Mouse (Mus musculus): ENCODE measurements at regions not wholly inside any gene's neighbourhood (a gene's known extent, or its start where the extent isn't known, plus 50 kb on each side); places are given as distances from the start of the nearest gene placed in this dataset. TPM values are rescaled to one million over a fixed set of nuclear protein-coding genes. Genes with fewer than 3 reads are reported as not detected.

DNA sequence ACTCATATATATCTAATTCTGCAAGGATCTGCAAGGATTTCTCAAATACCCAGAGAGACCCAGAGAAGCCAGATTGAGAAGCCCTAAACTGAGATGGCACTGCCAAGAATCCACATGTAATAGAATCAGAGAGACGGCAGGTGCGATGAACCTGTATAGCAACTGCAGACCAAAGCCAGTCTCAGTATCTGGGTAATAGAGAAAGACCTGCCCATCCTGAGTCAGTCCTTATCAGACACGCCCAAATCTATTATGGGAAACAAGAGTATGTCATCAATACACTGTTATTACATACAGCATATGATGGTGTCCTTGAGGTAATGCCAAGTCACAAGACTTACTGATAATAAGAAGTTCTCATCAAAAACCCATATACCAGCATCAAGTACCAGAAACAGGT is 52.8 kb upstream of the Klf3 start:
- no peak for ATAC-seq
- 93% methylated on average over 3 of the region's 3 CpGs for WGBS

DNA sequence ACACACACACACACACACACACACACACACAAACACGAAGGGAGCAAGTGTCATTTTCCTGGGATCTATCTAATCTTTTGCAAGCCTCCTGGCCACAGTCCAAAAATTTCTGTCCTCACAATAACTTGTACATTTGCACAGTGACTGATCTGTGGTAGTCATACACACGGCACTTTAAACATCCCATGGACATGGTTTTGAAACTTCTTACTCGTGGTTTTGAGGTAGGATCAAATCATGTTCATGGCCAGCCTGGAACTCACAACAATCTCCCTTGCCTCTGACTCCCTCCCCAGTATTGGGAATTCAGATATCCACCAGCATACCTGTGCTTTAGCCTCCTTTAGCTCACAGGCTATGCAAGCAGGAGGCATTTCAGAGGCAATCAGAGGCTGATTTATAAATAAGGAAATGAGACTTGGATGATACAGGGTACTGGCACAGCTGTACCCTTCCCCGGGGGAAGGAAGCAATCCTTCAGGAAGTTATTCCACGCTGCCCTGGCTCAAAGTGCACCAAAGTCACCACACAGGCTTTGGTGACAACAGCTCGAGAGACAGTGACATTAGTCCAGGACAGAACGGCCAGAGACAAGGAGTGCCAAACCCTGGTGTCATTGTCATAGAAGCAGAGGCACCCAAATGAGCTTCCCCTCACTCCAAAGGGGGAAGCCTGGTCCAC is 52.1 kb upstream of the Klf3 start:
- Histone ChIP-seq H3K4me3 (ENCODE audit: low read depth, low read length) (no peak overlapping the region), H3K36me3 (ENCODE audit: control insufficient read depth, insufficient read depth, low read length) (no peaks in the 10 kb centered on the region), H3K4me1 (ENCODE audit: control insufficient read depth, insufficient read depth, low read length) (no peaks in the 10 kb centered on the region), H3K27me3 (ENCODE audit: control insufficient read depth, insufficient read depth, low read depth, low read length) (no peaks in the 10 kb centered on the region; the same call in 1 of the 2 replicates), H3K4me2 (ENCODE audit: low read length) (no peak overlapping the region), H3K27ac (ENCODE audit: low read length) (no peak overlapping the region), H3K9me3 (replicated peaks; ENCODE audit: control insufficient read depth, low read length, poor library complexity, severe bottlenecking) (no peaks in the 10 kb centered on the region), H3K9ac (ENCODE audit: low read depth, low read length) (no peak overlapping the region)
- ATAC-seq, result no peak
- 71% methylated on average over 7 of the region's 7 CpGs for WGBS

More for the DNA sequence above, 52.8 kb upstream of the Klf3 start:
- no peaks in the 10 kb centered on the region for H3K36me3 ChIP-seq (ENCODE audit: control insufficient read depth, insufficient read depth, low read length)
- no peak overlapping the region for H3K4me2 ChIP-seq (ENCODE audit: low read length)
- no peaks in the 10 kb centered on the region; the same call in 1 of the 2 replicates for H3K27me3 ChIP-seq (ENCODE audit: control insufficient read depth, insufficient read depth, low read depth, low read length)
- H3K9ac ChIP-seq (ENCODE audit: low read depth, low read length), result no peak overlapping the region
- no peak overlapping the region for H3K27ac ChIP-seq (ENCODE audit: low read length)
- no peaks in the 10 kb centered on the region for H3K4me1 ChIP-seq (ENCODE audit: control insufficient read depth, insufficient read depth, low read length)
- H3K4me3 ChIP-seq (ENCODE audit: low read depth, low read length), result no peak overlapping the region
- no peaks in the 10 kb centered on the region for H3K9me3 ChIP-seq (replicated peaks; ENCODE audit: control insufficient read depth, low read length, poor library complexity, severe bottlenecking)

DNA sequence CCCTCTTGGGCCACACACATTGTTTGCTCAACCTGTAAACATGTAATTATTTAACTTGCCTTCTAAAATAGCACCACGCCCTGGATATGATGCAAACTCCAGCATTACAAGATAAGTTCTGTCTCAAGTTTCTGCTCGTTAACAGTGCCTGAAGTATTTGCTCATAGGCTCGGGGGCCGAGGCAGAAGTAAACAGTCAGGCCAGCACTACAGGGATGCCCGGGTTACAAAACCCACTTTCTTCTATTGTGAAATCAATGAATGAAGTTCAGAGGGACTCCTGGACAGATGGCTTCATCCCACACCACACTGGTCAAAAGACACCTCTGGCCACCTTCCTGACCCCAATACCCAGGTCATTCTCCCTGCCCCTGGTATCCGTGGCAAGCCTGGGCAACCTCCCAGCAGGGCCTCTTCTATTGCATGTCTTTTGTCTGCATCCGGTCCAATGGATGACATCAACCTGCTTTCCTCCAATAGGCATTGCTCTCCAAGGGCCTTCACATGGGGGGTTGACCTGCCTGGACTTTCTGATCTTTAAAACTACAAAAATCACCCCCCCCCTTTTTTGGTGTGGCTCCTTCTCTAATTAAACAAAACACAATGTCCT is 49.9 kb upstream of the Klf3 start:
- Histone ChIP-seq H3K4me1 (ENCODE audit: control insufficient read depth, insufficient read depth, low read length) (no peaks in the 10 kb centered on the region), H3K4me3 (ENCODE audit: low read depth, low read length) (no peak overlapping the region), H3K9me3 (replicated peaks; ENCODE audit: control insufficient read depth, low read length, poor library complexity, severe bottlenecking) (no peaks in the 10 kb centered on the region), H3K4me2 (ENCODE audit: low read length) (no peak overlapping the region), H3K27me3 (ENCODE audit: control insufficient read depth, insufficient read depth, low read depth, low read length) (no peaks in the 10 kb centered on the region; the same call in 1 of the 2 replicates), H3K9ac (ENCODE audit: low read depth, low read length) (no peak overlapping the region), H3K27ac (ENCODE audit: low read length) (no peak overlapping the region), H3K36me3 (ENCODE audit: control insufficient read depth, insufficient read depth, low read length) (no peaks in the 10 kb centered on the region)
- WGBS, result 70% methylated on average over 7 of the region's 7 CpGs
- no peak for ATAC-seq

Small RNA genes lying in the stretch of these regions (microRNA-seq; reads per million reads assigned to microRNA genes)
- not detected for gene Gm25306
